Comparison of ENCODE assay signal across 20 mouse cellular contexts in the genomic region with DNA sequence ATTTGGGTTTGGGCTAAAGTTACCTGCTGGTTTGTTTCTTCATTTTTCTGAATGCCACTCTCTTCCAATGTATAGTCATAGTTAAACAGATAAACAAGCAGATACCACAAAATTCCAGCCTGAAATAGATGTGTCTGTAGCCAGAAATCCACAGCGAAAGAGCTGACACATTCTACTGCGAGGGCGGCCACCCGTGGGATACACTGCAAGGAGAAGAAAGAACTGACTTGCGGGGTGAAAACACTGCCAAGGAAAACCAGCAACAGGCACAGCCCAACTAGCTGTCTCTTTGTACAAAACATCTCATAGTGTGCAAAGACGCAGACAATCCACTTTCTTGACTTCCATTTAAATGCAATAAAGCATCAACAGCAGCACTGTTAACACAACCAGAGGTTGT. TPM values are rescaled to one million over a fixed set of nuclear protein-coding genes. Genes with fewer than 3 reads are reported as not detected.
DNase-seq lines count a peak whose midpoint lies in the region.
"Had no signal": no experiment of that assay in that cellular context is flagged by ENCODE, and none has a peak within 500 bp of the region (broad histone marks: within the 10 kb centered on the region; RNA-seq: fewer than 3 reads in every experiment).

No protein-coding gene starts in this region.

- peak; percentile 53 for DNase-seq in heart, adult 11 months
- DNase-seq in heart, adult 9 months (ENCODE audit: low spot score in 2 of 2), result no peak
- DNase-seq in right cerebral cortex, adult 2 months (ENCODE audit: low spot score in 2 of 2), result peak; percentile 66 to 74
- DNase-seq in right cerebral cortex, postnatal 4 days, result no peak
- peak; percentile 19 to 57 for DNase-seq in left cerebral cortex, adult 9 months (ENCODE audit: low spot score in 2 of 2)
- peak; percentile 62 for DNase-seq in telencephalon, adult 2 months (ENCODE audit: low read depth, low spot score)
- no peak for DNase-seq in neural tube, embryonic 10.5 days (ENCODE audit: extremely low spot score, low spot score)
- no peak for DNase-seq in urinary bladder, adult 2 months (ENCODE audit: low spot score)
- DNase-seq: adrenal gland, postnatal 10 days; cerebellum, adult 11 months; cerebellum, adult 9-10 months; cerebellum, postnatal 36 days; gastrocnemius, postnatal 10 days; kidney, adult 2 months; kidney, postnatal 4 days; layer of hippocampus, adult 9-11 months; liver, embryonic 13.5 days; lung, adult 18-20 months; lung, postnatal 4 days; thymus, adult 2 months had no signal

RNA-seq across cellular contexts. Expression of gene Ackr4, which starts 53.3 kb away (rescaled TPM):
- polyA plus RNA-seq in urinary bladder, adult 2 months (2012; rRNA removed), result 5.1 and 6.4 TPM in 2 replicates

Comparison
In these comparisons a context has a peak if more than half of its experiments do, and no peak if none do; other contexts are left out.
1. DNase-seq: peak in heart, adult 11 months (single experiment), right cerebral cortex, adult 2 months (2 of 2), left cerebral cortex, adult 9 months (2 of 2) and telencephalon, adult 2 months (single experiment); none in heart, adult 9 months (0 of 2), right cerebral cortex, postnatal 4 days (single experiment), neural tube, embryonic 10.5 days (single experiment) and urinary bladder, adult 2 months (single experiment).